Mouse (Mus musculus) CD8-positive naive resting alpha-beta T cell, adult 57 days (primary cell): ENCODE data around the gene Olfr826. TPM values are rescaled to one million over a fixed set of nuclear protein-coding genes. Genes with fewer than 3 reads are reported as not detected.

Experiments
- total RNA-seq: library from RNA; stranded (reverse); gene quantifications from one replicate; pipeline ENCODE4 v1.2.4, GENCODE M21; 2023

Olfr826 gene
- not detected for total RNA-seq

GRCm38 (mm10) chr10:130184086-130184485 is at the start of gene Olfr826:
Gene Olfr826, minus strand, starts transcription at chr10:130184186.

GRCm38 (mm10) chr10:130214303-130214702 is 30.3 kb upstream of the Olfr826 start, which contains the start of gene Olfr827:
Gene Olfr827, minus strand, starts transcription at chr10:130214403.

GRCm38 (mm10) chr10:130166666-130167065 is 17.3 kb downstream of the Olfr826 start, which contains the start of gene Olfr825:
Gene Olfr825, minus strand, starts transcription at chr10:130166766.

GRCm38 (mm10) chr10:130129900-130130299 is 54.1 kb downstream of the Olfr826 start, which contains the start of gene Olfr824:
Gene Olfr824, minus strand, starts transcription at chr10:130130000.

Other genes with a start within 250 kb of the Olfr826 start
- not detected for gene Olfr818, start 235.1 kb downstream of the Olfr826 start, total RNA-seq
- not detected for gene Olfr819, start 216.9 kb downstream of the Olfr826 start, total RNA-seq
- gene Olfr247, start 208.0 kb downstream of the Olfr826 start, total RNA-seq, result not detected
- 0.15 TPM for gene Gm10310, start 199.1 kb downstream of the Olfr826 start, total RNA-seq
- not detected for gene Olfr820, start 171.6 kb downstream of the Olfr826 start, total RNA-seq
- gene Olfr821, start 153.8 kb downstream of the Olfr826 start, total RNA-seq, result not detected
- gene Olfr822, start 113.0 kb downstream of the Olfr826 start, total RNA-seq, result not detected
- not detected for gene Olfr823, start 68.8 kb downstream of the Olfr826 start, total RNA-seq
- gene Olfr824, start 54.2 kb downstream of the Olfr826 start, total RNA-seq, result not detected
- gene Olfr825, start 17.4 kb downstream of the Olfr826 start, total RNA-seq, result not detected
- gene Olfr827, start 30.2 kb upstream of the Olfr826 start, total RNA-seq, result not detected
- gene Neurod4, start 96.1 kb upstream of the Olfr826 start, total RNA-seq, result not detected
- 108 TPM for gene Tespa1, start 138.7 kb upstream of the Olfr826 start, total RNA-seq
- not detected for gene Vmn2r84, start 210.1 kb upstream of the Olfr826 start, total RNA-seq
- not detected for gene Vmn2r85, start 245.5 kb upstream of the Olfr826 start, total RNA-seq